Mouse (Mus musculus) embryonic facial prominence, embryonic 15.5 days (tissue): ENCODE data around the gene Pcsk2. TPM values are rescaled to one million over a fixed set of nuclear protein-coding genes. Genes with fewer than 3 reads are reported as not detected.

Experiments used
- ATAC-seq: fragments of 200-750 bp; cut with Nextera tagmentation; 2 replicates; pipeline ENCODE4 v1.8.0; 2017; ENCODE audit warnings: low read depth, moderate TSS enrichment; ENCODE audit not compliant: insufficient number of reproducible peaks, low FRiP score, low TSS enrichment
- H3K27ac ChIP-seq: fragments of 300-500 bp; sonication (generic); replicated peaks from 2 replicates; pipeline ENCODE4 v1.5.1; 2015; ENCODE audit warnings: mild to moderate bottlenecking, inconsistent platforms
- H3K27me3 ChIP-seq: fragments of 300-500 bp; sonication (generic); 2 replicates; pipeline ENCODE4 v1.6.1; 2015; ENCODE audit warnings: inconsistent platforms
- H3K36me3 ChIP-seq: fragments of 300-500 bp; sonication (generic); 2 replicates; pipeline ENCODE4 v1.6.1; 2015; ENCODE audit warnings: mild to moderate bottlenecking, inconsistent platforms
- H3K4me1 ChIP-seq: fragments of 300-500 bp; sonication (generic); 2 replicates; pipeline ENCODE4 v1.6.1; 2015; ENCODE audit warnings: inconsistent platforms
- H3K4me2 ChIP-seq: fragments of 300-500 bp; sonication (generic); replicated peaks from 2 replicates; pipeline ENCODE4 v1.6.1; 2015; ENCODE audit warnings: mild to moderate bottlenecking, inconsistent platforms
- H3K4me3 ChIP-seq: fragments of 300-500 bp; sonication (generic); replicated peaks from 2 replicates; pipeline ENCODE4 v1.5.1; 2015; ENCODE audit warnings: mild to moderate bottlenecking, inconsistent platforms
- H3K9ac ChIP-seq: fragments of 300-500 bp; sonication (generic); 2 replicates; pipeline ENCODE4 v1.6.1; 2015; ENCODE audit warnings: inconsistent platforms
- H3K9me3 ChIP-seq: fragments of 300-500 bp; sonication (generic); replicated peaks from 2 replicates; pipeline ENCODE4 v1.6.1; 2016; ENCODE audit warnings: inconsistent platforms
- WGBS: fragments of 180-500 bp; shearing (Covaris S2); methylation state at CpG from one replicate; pipeline ENCODE4 v1.1.7; 2015; 5-methylcytosine and 5-hydroxymethylcytosine counted together
- polyA plus RNA-seq: library from polyadenylated mRNA; unstranded; fragments of >200 nt; fragmentation: Nextera tagmentation; extraction: Ambion mirVana; gene quantifications from 2 replicates; pipeline ENCODE4 v1.2.1, GENCODE M21; 2015

The Pcsk2 gene
- polyA plus RNA-seq, 1 experiment from 2014 or later: 1.8 TPM

GRCm38 (mm10) chr2:143732501-143732900 lies 186.5 kb downstream of the Pcsk2 start:
- WGBS: 80% methylated on average over 10 of the region's 10 CpGs
- Histone ChIP-seq H3K27me3 (no peaks in the 10 kb centered on the region), H3K36me3 (no peaks in the 10 kb centered on the region), H3K4me2 (no peak overlapping the region), H3K4me3 (no peak overlapping the region), H3K9ac (no peak overlapping the region), H3K4me1 (no peaks in the 10 kb centered on the region), H3K9me3 (no peaks in the 10 kb centered on the region), H3K27ac (no peak overlapping the region)
- no peak for ATAC-seq

DNA sequence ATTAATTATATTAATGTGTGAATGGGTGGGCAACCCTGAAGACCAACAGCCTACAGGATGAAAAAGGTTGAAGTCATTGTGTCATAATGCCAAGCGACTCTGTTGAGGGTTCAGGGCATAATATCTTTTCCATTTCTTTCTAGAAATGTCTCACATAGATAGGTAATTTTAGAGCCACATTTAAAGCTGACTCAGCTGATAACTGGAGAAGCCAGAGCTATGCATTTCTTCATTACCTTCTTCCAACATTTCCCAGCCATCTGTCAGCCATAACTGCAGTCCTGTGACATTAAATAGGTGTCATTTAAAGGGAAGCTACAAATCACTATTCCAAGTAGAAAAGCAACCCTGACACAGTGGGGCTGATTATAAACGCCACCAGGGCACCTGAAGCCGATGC lies 189.5 kb downstream of the Pcsk2 start:
- WGBS: 84% methylated on average over 3 of the region's 3 CpGs
- no peak overlapping the region for H3K4me2 ChIP-seq
- no peak overlapping the region for H3K9ac ChIP-seq
- H3K9me3 ChIP-seq: no peaks in the 10 kb centered on the region
- no peaks in the 10 kb centered on the region for H3K27me3 ChIP-seq
- no peaks in the 10 kb centered on the region for H3K4me1 ChIP-seq
- H3K4me3 ChIP-seq: no peak overlapping the region
- H3K27ac ChIP-seq: no peak overlapping the region
- ATAC-seq: no peak
- H3K36me3 ChIP-seq: no peaks in the 10 kb centered on the region

- Histone ChIP-seq H3K27me3 (no peaks in the 10 kb centered on the region), H3K4me2 (no peak overlapping the region)
- 73% methylated on average over 7 of the region's 7 CpGs for WGBS
Observed at GRCm38 (mm10) chr2:143739475-143740226, 193.7 kb downstream of the Pcsk2 start.

DNA sequence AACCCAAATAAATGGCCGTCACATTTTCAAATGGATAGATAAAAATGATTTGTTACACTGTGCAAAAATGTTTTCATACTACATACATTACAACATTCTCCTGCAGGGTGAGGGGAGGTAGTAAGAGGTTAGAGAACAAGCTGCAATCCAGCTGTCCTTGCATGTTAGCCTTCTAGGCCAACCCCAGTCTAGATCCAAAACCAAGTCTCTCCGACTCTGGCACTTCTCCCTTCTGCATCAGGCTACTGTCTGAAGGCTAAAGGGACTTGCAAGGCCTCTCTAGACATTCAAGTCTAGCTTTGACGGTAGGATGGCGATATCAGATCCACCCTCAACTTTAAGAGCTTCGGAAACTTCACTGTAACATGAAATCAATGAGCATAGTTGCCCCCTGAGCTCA lies 196.5 kb downstream of the Pcsk2 start:
- H3K9me3 ChIP-seq: no peaks in the 10 kb centered on the region
- no peaks in the 10 kb centered on the region for H3K4me1 ChIP-seq
- no peaks in the 10 kb centered on the region for H3K27me3 ChIP-seq
- no peak overlapping the region for H3K27ac ChIP-seq
- H3K36me3 ChIP-seq: no peaks in the 10 kb centered on the region
- no peak for ATAC-seq
- 80% methylated on average over 5 of the region's 5 CpGs for WGBS
- H3K4me2 ChIP-seq: no peak overlapping the region
- no peak overlapping the region for H3K9ac ChIP-seq
- H3K4me3 ChIP-seq: no peak overlapping the region

More at GRCm38 (mm10) chr2:143739475-143740226, 193.7 kb downstream of the Pcsk2 start:
- Histone ChIP-seq H3K27ac (no peak overlapping the region), H3K4me1 (no peaks in the 10 kb centered on the region), H3K9ac (no peak overlapping the region), H3K9me3 (no peaks in the 10 kb centered on the region), H3K4me3 (no peak overlapping the region), H3K36me3 (no peaks in the 10 kb centered on the region)
- no peak for ATAC-seq

DNA sequence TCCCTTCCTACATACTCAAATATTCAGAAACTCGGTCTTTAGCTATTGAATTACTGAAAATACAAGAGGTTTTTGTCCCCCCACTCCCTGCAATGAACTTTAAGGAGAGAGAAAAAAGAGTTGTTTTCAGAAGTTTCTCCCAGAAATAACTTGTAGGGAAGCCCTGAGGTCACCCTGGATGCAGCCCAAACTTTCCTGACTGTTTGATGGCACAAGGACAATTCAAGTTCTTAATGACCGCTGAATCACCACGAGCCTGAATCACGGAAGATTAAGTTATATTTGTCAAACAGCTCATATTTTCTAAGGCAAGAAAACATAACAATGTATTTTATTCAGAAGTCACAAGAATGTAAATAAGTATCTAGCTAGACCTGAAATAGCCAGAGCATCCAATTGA lies 197.1 kb downstream of the Pcsk2 start:
- no peak overlapping the region for H3K9ac ChIP-seq
- H3K27me3 ChIP-seq: no peaks in the 10 kb centered on the region
- H3K4me1 ChIP-seq: no peaks in the 10 kb centered on the region
- ATAC-seq: no peak
- no peak overlapping the region for H3K4me2 ChIP-seq
- H3K27ac ChIP-seq: no peak overlapping the region
- H3K9me3 ChIP-seq: no peaks in the 10 kb centered on the region
- no peaks in the 10 kb centered on the region for H3K36me3 ChIP-seq
- 73% methylated on average over 4 of the region's 4 CpGs for WGBS
- H3K4me3 ChIP-seq: no peak overlapping the region

- no peak overlapping the region for H3K27ac ChIP-seq
- H3K36me3 ChIP-seq: no peaks in the 10 kb centered on the region
- H3K4me3 ChIP-seq: no peak overlapping the region
- ATAC-seq: no peak
- no peaks in the 10 kb centered on the region for H3K27me3 ChIP-seq
- H3K4me1 ChIP-seq: no peaks in the 10 kb centered on the region
- no peak overlapping the region for H3K9ac ChIP-seq
- H3K4me2 ChIP-seq: no peak overlapping the region
- H3K9me3 ChIP-seq: no peaks in the 10 kb centered on the region
- 68% methylated on average over 9 of the region's 9 CpGs for WGBS
Observed at GRCm38 (mm10) chr2:143752051-143752788, 206.3 kb downstream of the Pcsk2 start.

DNA sequence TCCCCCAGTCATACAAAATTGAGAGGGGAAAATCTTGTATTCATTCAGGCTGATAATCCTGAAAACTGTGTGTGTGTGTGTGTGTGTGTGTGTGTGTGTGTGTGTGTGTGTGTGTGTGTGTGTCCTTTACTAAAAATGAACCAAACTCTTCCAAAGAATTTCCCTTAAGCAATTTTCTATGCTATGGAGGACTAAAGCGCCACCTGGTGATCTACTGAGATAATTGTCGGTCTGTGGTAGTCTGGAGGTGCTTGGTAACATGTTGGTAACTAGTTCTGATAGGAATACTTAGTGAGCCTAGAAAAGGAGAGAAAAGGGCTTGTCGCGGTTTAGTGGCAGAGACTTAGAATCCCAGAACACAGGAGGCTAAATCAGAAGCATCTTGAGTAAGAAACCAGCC lies 230.5 kb downstream of the Pcsk2 start:
- Histone ChIP-seq H3K36me3 (no peaks in the 10 kb centered on the region), H3K27ac (no peak overlapping the region), H3K9ac (no peak overlapping the region), H3K4me2 (no peak overlapping the region), H3K4me1 (no peaks in the 10 kb centered on the region), H3K9me3 (no peaks in the 10 kb centered on the region), H3K4me3 (no peak overlapping the region), H3K27me3 (no peaks in the 10 kb centered on the region)
- WGBS: 6% methylated on average over 4 of the region's 4 CpGs
- ATAC-seq: no peak

DNA sequence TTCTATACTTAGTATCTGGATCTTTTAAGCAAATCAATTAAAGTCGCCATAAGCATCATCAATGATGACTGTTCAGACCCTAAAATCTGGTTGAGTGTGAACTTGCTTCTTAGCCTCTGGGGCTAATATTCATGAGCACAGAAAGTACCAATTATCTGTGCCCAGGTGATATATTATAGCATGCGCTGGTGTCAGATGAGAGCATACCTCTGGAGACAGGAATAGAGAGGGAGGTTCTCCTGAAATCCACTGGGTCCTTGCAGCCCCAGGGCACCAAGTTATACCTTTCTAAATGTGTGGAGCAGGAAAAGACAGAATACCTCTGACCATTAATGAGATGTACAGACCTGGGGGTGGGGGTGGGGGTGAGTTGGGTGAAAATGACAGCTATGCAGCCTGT lies 234.4 kb downstream of the Pcsk2 start:
- no peak overlapping the region for H3K4me2 ChIP-seq
- H3K27ac ChIP-seq: no peak overlapping the region
- no peak overlapping the region for H3K9ac ChIP-seq
- no peaks in the 10 kb centered on the region for H3K9me3 ChIP-seq
- ATAC-seq: no peak
- no peak overlapping the region for H3K4me3 ChIP-seq
- 63% methylated on average over 2 of the region's 2 CpGs for WGBS
- no peaks in the 10 kb centered on the region for H3K4me1 ChIP-seq
- H3K36me3 ChIP-seq: no peaks in the 10 kb centered on the region
- no peaks in the 10 kb centered on the region for H3K27me3 ChIP-seq

DNA sequence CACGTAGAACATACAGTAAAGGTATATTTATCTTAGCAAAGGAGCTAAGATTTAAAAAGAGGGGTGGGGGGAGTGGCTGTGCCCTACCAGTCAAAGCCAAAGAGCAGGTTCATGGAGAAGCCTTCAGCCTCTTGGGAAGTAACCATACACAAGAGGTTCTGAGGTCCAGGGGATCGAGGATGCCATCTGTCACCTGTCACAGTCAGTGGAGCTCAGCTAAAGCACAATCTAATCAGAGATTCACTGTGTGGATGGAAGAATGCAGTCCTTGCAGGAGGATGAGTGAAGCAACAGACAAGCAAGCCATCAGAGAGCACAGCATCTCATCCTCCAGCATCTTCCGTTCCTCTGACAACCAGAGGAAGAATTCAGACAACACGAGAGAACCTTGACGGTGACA lies 244.0 kb downstream of the Pcsk2 start:
- no peak for ATAC-seq
- Histone ChIP-seq H3K4me3 (no peak overlapping the region), H3K4me2 (no peak overlapping the region), H3K9me3 (no peaks in the 10 kb centered on the region), H3K27ac (no peak overlapping the region), H3K27me3 (no peaks in the 10 kb centered on the region), H3K9ac (no peak overlapping the region), H3K4me1 (no peaks in the 10 kb centered on the region), H3K36me3 (no peaks in the 10 kb centered on the region)
- 75% methylated on average over 5 of the region's 5 CpGs for whole genome bisulfite sequencing

- no peaks in the 10 kb centered on the region for H3K4me1 ChIP-seq
- H3K4me2 ChIP-seq: no peak overlapping the region
- H3K36me3 ChIP-seq: no peaks in the 10 kb centered on the region
- no peaks in the 10 kb centered on the region for H3K27me3 ChIP-seq
- H3K9me3 ChIP-seq: no peaks in the 10 kb centered on the region
- H3K27ac ChIP-seq: no peak overlapping the region
- no peak overlapping the region for H3K9ac ChIP-seq
- 81% methylated on average over 4 of the region's 4 CpGs for WGBS
- no peak overlapping the region for H3K4me3 ChIP-seq
- no peak for ATAC-seq
Observed at GRCm38 (mm10) chr2:143795858-143796257, 249.9 kb downstream of the Pcsk2 start.

DNA sequence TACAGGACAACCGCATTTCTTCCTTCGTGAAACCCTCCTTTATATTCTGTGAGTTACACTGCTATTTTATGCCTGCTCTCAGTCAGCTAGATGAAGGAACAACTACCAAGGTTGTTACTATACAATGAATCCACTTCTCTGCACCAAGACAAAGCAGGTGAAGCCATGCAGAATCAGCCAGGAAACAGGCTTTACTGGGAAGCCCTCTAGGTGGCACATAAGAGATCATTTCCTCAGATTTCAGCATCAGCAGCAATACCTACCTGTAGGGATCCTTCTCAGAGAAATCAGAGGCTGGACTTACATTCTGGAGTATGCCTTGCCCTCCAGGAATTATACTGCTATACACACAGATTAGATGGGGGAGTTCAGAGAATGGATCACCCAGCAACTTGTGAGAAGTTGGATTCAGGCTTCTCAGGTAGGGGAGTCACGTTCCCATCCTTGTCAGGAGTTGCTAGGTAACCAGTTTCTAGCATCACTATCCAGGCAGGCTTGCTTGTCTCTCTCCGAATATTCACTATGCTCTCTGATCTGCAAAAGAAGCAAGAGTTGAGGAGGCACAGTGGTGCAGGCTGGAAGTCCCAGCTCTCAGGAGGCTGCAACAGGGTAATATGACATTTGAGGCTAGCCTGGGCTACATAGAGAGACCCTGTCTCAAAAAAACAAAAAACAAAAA lies 250.5 kb downstream of the Pcsk2 start:
- Histone ChIP-seq H3K9me3 (no peaks in the 10 kb centered on the region), H3K9ac (no peak overlapping the region), H3K4me1 (no peaks in the 10 kb centered on the region), H3K4me3 (no peak overlapping the region), H3K4me2 (no peak overlapping the region), H3K27me3 (no peaks in the 10 kb centered on the region), H3K27ac (no peak overlapping the region), H3K36me3 (no peaks in the 10 kb centered on the region)
- 71% methylated on average over 4 of the region's 4 CpGs for WGBS
- no peak for ATAC-seq
